Mouse (Mus musculus): ENCODE measurements around the gene Dennd6a.

DNA sequence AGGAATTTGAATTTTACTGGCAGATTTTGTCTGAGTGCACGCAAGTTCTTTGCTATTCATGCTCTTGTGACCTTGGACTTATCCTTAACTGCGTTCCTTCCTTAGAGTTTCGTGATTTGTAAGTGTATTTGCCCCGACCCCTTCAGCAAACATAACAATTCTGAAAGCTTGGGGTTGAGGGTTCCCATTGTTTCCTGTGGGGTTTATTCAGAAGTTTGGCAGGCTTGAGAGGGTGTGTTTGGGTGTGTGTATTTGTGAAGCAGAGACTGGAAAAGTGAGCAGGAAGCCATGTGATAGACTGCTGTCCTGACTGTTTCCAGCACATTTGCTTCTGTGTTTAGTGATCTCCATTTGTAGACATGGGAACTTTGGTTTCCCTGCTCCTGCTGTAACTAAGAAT lies 31.7 kb downstream of the Dennd6a start:
- TF ChIP-seq CTCF (IDR thresholded peaks at IDR 0.05; ENCODE audit: low read depth) (no peak), EP300 (optimal IDR thresholded peaks at IDR 0.05) (no peak)

All from stomach, postnatal 0 days (tissue).